In the genomic region with DNA sequence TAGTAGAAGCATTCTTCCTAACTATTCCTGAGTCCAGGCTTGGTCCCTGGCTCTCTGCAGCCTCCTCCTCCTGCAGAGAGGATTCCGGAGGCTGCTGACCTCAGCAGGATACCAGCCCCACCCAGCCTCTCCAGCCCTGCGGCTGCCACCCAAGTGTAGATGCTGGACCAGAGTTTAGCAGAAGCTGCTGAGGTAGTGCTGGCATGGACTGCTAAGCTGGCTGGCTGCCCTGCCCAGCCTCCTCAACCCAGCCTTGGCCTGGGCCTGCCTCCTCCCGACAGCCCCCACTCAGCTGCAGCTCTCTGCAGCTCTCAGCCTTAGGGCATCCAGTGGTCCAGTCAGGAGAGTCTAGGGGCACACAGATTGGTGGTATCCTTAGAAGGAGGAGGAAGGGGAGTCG, we compare ENCODE assay signal across 11 mouse cellular contexts. TPM values are rescaled to one million over a fixed set of nuclear protein-coding genes. Genes with fewer than 3 reads are reported as not detected.
DNase-seq lines count a peak whose midpoint lies in the region; ATAC-seq and TF ChIP-seq lines count a peak whose summit lies in the region.
"Had no signal": no experiment of that assay in that cellular context is flagged by ENCODE, and none has a peak within 500 bp of the region (broad histone marks: within the 10 kb centered on the region; RNA-seq: fewer than 3 reads in every experiment).

No protein-coding gene starts in this region.

- ATAC-seq in midbrain, postnatal 0 days (ENCODE audit: low FRiP score), result no peak
- ATAC-seq in midbrain, embryonic 16.5 days, result no peak

- no peaks in the 10 kb centered on the region for H3K36me3 ChIP-seq in midbrain, postnatal 0 days (ENCODE audit: insufficient read depth, low read length)
- H3K36me3 ChIP-seq in midbrain, embryonic 16.5 days (ENCODE audit: control insufficient read depth, insufficient read depth, low read length), result no peaks in the 10 kb centered on the region
- H3K36me3 ChIP-seq: limb, embryonic 15.5 days had no signal

- no peak overlapping the region for H3K9ac ChIP-seq in midbrain, postnatal 0 days (replicated peaks; ENCODE audit: low read length, poor library complexity, severe bottlenecking)
- H3K9ac ChIP-seq in midbrain, embryonic 16.5 days (ENCODE audit: low read depth, low read length), result no peak overlapping the region
- H3K9ac ChIP-seq: limb, embryonic 15.5 days had no signal

- no peaks in the 10 kb centered on the region for H3K4me1 ChIP-seq in midbrain, postnatal 0 days (ENCODE audit: insufficient read depth, low read length)
- H3K4me1 ChIP-seq in midbrain, embryonic 16.5 days (ENCODE audit: control insufficient read depth, insufficient read depth, low read length), result no peaks in the 10 kb centered on the region

- H3K27ac ChIP-seq in midbrain, postnatal 0 days (ENCODE audit: low read depth, low read length), result no peak overlapping the region
- H3K27ac ChIP-seq in midbrain, embryonic 16.5 days (ENCODE audit: low read length), result no peak overlapping the region
- H3K27ac ChIP-seq: left cerebral cortex, adult 2 months; limb, embryonic 15.5 days had no signal

- WGBS in midbrain, postnatal 0 days, result 46% methylated on average over 4 of the region's 4 CpGs
- 45% methylated on average over 4 of the region's 4 CpGs for WGBS in midbrain, embryonic 16.5 days

- no peak for TF ChIP-seq CTCF in midbrain, postnatal 0 days (IDR thresholded peaks at IDR 0.05)

- H3K4me2 ChIP-seq in midbrain, postnatal 0 days (ENCODE audit: low read depth, low read length, poor library complexity, severe bottlenecking), result no peak overlapping the region
- H3K4me2 ChIP-seq in midbrain, embryonic 16.5 days (ENCODE audit: low read length), result no peak overlapping the region
- H3K4me2 ChIP-seq: limb, embryonic 15.5 days had no signal

- no peaks in the 10 kb centered on the region for H3K9me3 ChIP-seq in midbrain, postnatal 0 days (ENCODE audit: low read length)
- no peaks in the 10 kb centered on the region for H3K9me3 ChIP-seq in midbrain, embryonic 16.5 days (replicated peaks; ENCODE audit: control insufficient read depth, low read length, poor library complexity, severe bottlenecking)
- H3K9me3 ChIP-seq: limb, embryonic 15.5 days had no signal

- no peaks in the 10 kb centered on the region for H3K27me3 ChIP-seq in midbrain, postnatal 0 days (ENCODE audit: insufficient read depth, low read length)
- no peaks in the 10 kb centered on the region for H3K27me3 ChIP-seq in midbrain, embryonic 16.5 days (ENCODE audit: control insufficient read depth, insufficient read depth, low read depth, low read length)

- no peak overlapping the region for H3K4me3 ChIP-seq in midbrain, postnatal 0 days (ENCODE audit: low read depth, low read length)
- H3K4me3 ChIP-seq in midbrain, embryonic 16.5 days (ENCODE audit: low read depth, low read length), result no peak overlapping the region
- H3K4me3 ChIP-seq: left cerebral cortex, adult 2 months; limb, embryonic 15.5 days; myocyte had no signal

- DNase-seq in gastrocnemius, adult 18-20 months (ENCODE audit: low spot score), result peak; percentile 86
- DNase-seq in gastrocnemius, postnatal 4 days (ENCODE audit: low spot score in 2 of 2), result no peak
- DNase-seq in midbrain, postnatal 0 days (ENCODE audit: low spot score), result peak; percentile 34
- DNase-seq in gastrocnemius, adult 8-10 months (ENCODE audit: low spot score in 2 of 2), result peak; percentile 76 to 90
- peak; percentile 81 for DNase-seq in testis, postnatal 14 days (ENCODE audit: low spot score)
- no peak for DNase-seq in kidney, adult 9 months
- DNase-seq: retina, postnatal 1 day had no signal

RNA-seq across cellular contexts. Expression of a gene that starts 14.3 kb away (rescaled TPM):
- total RNA-seq in gastrocnemius, adult 18-20 months (2021), result 10 to 100 TPM; 42.6 to 56.8 TPM
- 10 to 100 TPM; 28.6 to 32.5 TPM for total RNA-seq in gastrocnemius, postnatal 4 days (2021)
- total RNA-seq in midbrain, postnatal 0 days (2014; rRNA removed), result 2.8 and 4.5 TPM in 2 replicates
- 1.7 and 2.3 TPM in 2 replicates for polyA plus RNA-seq in midbrain, postnatal 0 days (2015; fragmentation: Nextera tagmentation; extraction: Ambion mirVana)
- polyA plus RNA-seq in midbrain, embryonic 16.5 days (2015; fragmentation: Nextera tagmentation; extraction: Ambion mirVana), result 1.1 and 1.6 TPM in 2 replicates
- total RNA-seq in gastrocnemius, adult 8-10 months (2022), result 10 to 100 TPM; 52.4 to 77.6 (median 63.1) TPM
- polyA plus RNA-seq: myocyte had no signal

Comparison
In these comparisons a context has a peak if more than half of its experiments do, and no peak if none do; other contexts are left out.
1. DNase-seq: peak in gastrocnemius, adult 18-20 months (single experiment), midbrain, postnatal 0 days (single experiment), gastrocnemius, adult 8-10 months (2 of 2) and testis, postnatal 14 days (single experiment); none in gastrocnemius, postnatal 4 days (0 of 2) and kidney, adult 9 months (single experiment).